Mouse (Mus musculus): Measurements from ENCODE around the gene Kdm4b. TPM values are rescaled to one million over a fixed set of nuclear protein-coding genes. Genes with fewer than 3 reads are reported as not detected.

Kdm4b gene
- polyA plus RNA-seq, 1 experiment from 2014 or later, result 28.9 TPM

Small RNA genes within 50 kb of the gene (microRNA-seq; reads per million reads assigned to microRNA genes)
- not detected for gene Mir6977

Other genes with a start within 250 kb of the Kdm4b start
- 94.8 and 96.5 TPM in 2 replicates for gene Hdgfl2, start 246.4 kb upstream of the Kdm4b start, polyA plus RNA-seq (2014; fragmentation: Nextera tagmentation; extraction: Ambion mirVana)
- 0.15 and 0.27 TPM in 2 replicates for gene Plin4, start 216.3 kb upstream of the Kdm4b start, polyA plus RNA-seq (2014; fragmentation: Nextera tagmentation; extraction: Ambion mirVana)
- 0.53 and 0.64 TPM in 2 replicates for gene Plin5, start 208.5 kb upstream of the Kdm4b start, polyA plus RNA-seq (2014; fragmentation: Nextera tagmentation; extraction: Ambion mirVana)
- gene Lrg1, start 204.1 kb upstream of the Kdm4b start, polyA plus RNA-seq (2014; fragmentation: Nextera tagmentation; extraction: Ambion mirVana), result 0.18 TPM in 1 of 2 replicates, not detected in the other
- 1.1 and 1.3 TPM in 2 replicates for gene Sema6b, start 185.7 kb upstream of the Kdm4b start, polyA plus RNA-seq (2014; fragmentation: Nextera tagmentation; extraction: Ambion mirVana)
- 13.3 and 13.7 TPM in 2 replicates for gene Tnfaip8l1, start 163.6 kb upstream of the Kdm4b start, polyA plus RNA-seq (2014; fragmentation: Nextera tagmentation; extraction: Ambion mirVana)
- 94.7 and 96.3 TPM in 2 replicates for gene Mydgf, start 142.1 kb upstream of the Kdm4b start, polyA plus RNA-seq (2014; fragmentation: Nextera tagmentation; extraction: Ambion mirVana)
- 30.2 and 30.5 TPM in 2 replicates for gene Dpp9, start 107.2 kb upstream of the Kdm4b start, polyA plus RNA-seq (2014; fragmentation: Nextera tagmentation; extraction: Ambion mirVana)
- 13.4 and 13.5 TPM in 2 replicates for gene Fem1a, start 69.3 kb upstream of the Kdm4b start, polyA plus RNA-seq (2014; fragmentation: Nextera tagmentation; extraction: Ambion mirVana)
- gene Ticam1, start 49.3 kb upstream of the Kdm4b start, polyA plus RNA-seq (2014; fragmentation: Nextera tagmentation; extraction: Ambion mirVana), result 7.0 and 8.1 TPM in 2 replicates
- 70.1 and 76.6 TPM in 2 replicates for gene Plin3, start 33.2 kb upstream of the Kdm4b start, polyA plus RNA-seq (2014; fragmentation: Nextera tagmentation; extraction: Ambion mirVana)
- gene Arrdc5, start 25.8 kb upstream of the Kdm4b start, polyA plus RNA-seq (2014; fragmentation: Nextera tagmentation; extraction: Ambion mirVana), result not detected in 2 replicates
- gene Uhrf1, start 22.7 kb upstream of the Kdm4b start, polyA plus RNA-seq (2014; fragmentation: Nextera tagmentation; extraction: Ambion mirVana), result 77.6 and 85.2 TPM in 2 replicates
- gene Ptprs, start 150.4 kb downstream of the Kdm4b start, polyA plus RNA-seq (2014; fragmentation: Nextera tagmentation; extraction: Ambion mirVana), result 111 and 115 TPM in 2 replicates
- not detected in 2 replicates for gene Znrf4, start 186.4 kb downstream of the Kdm4b start, polyA plus RNA-seq (2014; fragmentation: Nextera tagmentation; extraction: Ambion mirVana)
- gene Gm20219, start 228.3 kb downstream of the Kdm4b start, polyA plus RNA-seq (2014; fragmentation: Nextera tagmentation; extraction: Ambion mirVana), result 11.9 and 13.1 TPM in 2 replicates

Measured in stomach, embryonic 14.5 days (tissue).